Mouse (Mus musculus) T-helper 17 cell (primary cell): ENCODE results near the gene Nelfb.

Source experiments
- in situ Hi-C, 2 experiments: fragments of 300-600 bp; cut with MboI, MseI; formaldehyde crosslinking; loops; 1 replicate in 1 of 2; 2 replicates in 1 of 2; pipeline ENCODE4 v1.15.1; 2025; ENCODE audit warnings: high pct_unique_total_duplicates in 2 of 2

The Nelfb gene

DNA sequence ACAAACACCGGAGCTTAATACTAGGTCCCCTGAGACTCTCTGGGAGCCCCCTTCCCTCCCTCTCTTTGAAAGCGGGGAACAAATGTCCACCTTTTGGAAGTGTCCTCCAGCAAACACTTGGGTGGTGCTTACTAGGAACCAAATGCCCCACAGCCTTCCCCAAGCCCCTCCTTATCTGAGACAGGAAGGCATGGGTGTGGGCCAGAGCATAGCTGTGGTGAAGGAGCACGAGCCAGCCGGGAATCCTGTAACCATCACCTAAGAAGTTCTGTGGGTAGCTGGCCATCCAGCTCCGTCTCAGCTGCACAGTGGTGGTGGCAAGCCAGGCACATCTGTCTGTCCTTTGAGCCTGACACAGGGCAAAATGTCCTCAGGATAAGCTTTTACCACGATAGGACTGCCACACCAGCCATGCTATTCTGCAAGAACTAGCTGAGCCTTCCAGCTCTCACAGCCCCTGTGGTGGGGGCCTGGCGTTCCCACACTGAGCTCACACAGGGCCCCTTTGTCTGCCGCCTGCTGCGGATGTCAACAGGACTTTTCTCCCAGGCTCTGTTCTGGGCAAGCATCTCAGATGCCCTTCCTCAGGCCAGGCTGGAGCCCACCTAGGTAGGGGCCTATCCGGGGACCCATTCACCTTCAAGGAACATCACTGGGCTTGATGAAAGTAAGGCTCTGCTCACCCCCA lies 32.9 kb downstream of the Nelfb start:
- in situ Hi-C loops: no loop called here

DNA sequence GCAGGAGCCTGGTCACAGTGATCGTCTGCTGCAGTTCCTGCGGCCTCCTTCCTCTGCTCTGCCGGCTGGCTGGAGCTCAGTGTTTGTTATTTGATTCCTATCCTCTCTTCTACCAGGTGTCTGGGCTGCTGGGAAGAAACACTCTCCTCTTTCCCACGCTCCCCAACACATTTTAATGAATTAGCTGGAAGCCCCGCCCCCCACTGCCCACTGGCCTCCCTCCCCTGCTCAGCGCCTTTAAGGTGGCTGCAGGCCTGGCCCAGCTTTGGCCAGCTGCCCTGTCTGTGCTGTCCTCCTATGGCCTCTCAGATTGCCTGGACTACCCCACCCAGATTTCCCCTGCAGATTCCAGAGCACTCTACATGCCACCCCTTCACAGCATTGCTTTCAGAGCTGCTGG lies 33.6 kb downstream of the Nelfb start:
- in situ Hi-C loops: no loop called here

DNA sequence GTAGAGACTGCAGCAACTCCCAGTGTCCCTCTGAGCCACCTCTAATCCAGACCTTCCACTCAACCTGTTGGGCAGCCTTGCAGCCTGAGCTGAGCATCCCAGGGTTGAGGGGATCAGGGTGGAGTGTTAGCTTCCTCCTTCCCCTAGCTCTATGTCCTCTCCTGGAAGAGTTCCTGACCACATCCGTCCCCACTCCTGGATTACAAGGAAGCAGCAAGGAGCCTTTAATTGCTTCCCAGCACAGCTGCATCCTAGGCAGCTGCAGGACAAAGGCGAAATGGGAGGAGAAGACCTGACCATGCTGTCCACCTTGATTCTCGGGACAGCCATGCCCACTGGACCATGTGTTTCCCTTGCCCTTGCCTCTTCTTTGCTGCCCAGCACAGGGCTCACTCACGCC lies 34.2 kb downstream of the Nelfb start:
- in situ Hi-C loops: no loop called here

DNA sequence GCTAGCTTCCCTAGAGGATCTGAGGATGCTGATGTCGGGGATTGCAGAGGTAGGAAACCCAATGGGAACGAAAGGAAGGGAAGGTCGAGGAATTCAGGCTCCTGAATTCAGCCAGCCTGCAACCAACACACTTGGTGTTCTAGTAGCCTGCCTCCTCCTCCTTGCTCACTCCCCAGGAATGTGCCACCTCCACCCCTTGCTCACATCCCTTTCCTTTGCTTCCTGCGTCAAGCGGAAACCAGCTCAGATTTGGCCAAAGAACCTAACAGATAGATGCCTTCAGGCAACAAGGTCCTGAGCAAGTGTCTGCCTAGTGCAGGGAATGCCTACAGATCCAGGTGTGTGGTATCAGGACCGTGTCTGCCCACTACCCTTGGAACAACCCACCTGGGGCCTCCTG lies 34.7 kb downstream of the Nelfb start:
- in situ Hi-C loops: no loop called here

DNA sequence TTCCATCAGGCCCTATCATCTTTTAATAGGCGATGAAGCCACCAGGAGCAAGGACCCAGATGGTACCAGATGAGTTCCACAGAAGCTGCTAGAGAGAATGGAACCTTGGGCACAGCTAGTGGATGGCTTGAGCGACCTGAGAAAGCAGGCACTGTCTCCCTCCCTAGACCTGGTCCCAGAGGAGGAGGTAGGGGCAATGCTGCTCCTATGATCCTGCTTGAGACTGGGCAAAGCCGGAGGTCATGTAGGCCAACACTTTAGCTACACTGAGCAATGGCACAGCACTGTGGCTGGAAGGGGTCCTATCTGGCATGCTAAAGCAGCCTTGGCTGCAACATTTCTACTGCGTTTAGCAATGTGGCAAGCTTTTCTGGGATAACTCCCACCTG lies 35.6 kb downstream of the Nelfb start:
- in situ Hi-C loops: no loop called here

DNA sequence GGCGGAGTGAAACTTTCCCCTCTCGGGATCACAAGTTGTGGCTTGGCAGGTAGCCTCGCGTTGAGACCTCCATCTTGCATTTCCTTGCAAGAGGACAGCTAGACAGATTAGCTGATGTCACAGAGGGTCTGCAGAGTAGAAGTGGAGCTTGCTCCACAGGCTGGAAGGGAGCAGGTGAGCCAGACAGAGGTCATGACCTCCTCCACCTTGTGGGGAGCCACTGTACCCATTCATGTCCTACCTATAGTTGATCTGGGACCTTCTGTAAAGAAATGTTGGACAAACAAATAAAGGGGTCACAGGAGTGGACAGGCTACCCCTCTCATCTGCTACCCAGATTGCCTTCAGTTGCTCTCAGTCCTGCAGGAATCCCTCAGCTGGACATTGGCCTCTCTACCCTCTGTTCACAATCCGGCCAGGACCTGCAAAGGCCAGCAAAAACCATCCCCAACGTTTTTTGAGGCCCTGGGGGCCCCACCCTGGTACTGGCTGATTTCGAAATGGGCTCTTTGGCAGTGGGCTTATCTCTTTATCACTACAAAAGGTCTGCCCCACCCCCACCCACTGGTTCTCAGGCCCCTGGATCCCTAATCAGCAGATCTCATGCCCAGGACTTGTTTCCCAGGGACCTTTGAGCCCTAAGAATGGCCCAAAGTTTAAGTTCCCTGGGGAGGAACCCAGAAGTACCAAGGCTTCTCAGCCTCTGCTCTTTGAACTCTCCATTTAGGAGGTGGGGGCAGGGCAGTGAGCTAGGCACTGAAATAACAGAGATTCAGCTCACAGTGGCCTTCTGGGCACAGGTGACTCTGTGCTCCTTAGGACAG lies 36.2 kb downstream of the Nelfb start:
- in situ Hi-C loops: no loop called here

DNA sequence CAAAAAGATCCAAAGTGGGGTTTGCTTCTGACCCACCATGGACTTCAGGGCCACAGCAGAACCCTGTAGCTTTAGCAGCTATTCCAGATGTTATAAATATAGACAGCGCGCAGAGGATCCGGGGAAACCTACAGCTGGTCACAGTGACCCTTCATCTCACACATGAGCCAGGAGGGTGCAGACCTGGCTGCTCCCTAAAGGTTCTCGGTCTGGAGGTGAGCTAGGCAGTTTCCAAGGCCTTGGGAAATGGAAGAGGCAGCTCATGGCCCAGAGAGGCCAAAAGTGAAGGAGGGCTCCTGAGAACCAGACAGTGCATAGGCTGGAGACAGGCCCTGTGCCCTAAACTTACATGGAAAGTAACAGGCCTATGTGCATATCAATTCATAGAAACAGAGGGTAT lies 37.5 kb downstream of the Nelfb start:
- in situ Hi-C loops: no loop called here

DNA sequence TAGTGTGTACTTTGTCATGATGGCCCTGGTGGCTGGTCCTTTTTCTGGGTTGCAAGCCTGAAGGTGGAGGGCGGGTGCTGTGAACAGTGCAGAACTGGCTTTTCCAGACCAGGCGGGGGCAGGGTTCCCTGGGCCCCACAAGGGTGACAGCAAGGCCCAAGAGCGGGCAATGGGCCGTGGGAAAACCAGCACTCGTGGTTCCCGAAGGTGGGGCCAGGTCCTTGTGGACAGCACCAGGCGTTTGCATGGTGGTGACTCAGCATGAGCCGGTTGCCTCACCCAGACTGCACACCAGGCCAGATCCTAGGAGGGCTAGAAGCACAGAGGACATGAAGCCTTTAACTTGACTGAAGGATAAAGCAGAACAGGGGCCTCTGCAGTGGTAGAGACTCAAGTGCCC lies 38.7 kb downstream of the Nelfb start:
- in situ Hi-C loops: no loop called here

DNA sequence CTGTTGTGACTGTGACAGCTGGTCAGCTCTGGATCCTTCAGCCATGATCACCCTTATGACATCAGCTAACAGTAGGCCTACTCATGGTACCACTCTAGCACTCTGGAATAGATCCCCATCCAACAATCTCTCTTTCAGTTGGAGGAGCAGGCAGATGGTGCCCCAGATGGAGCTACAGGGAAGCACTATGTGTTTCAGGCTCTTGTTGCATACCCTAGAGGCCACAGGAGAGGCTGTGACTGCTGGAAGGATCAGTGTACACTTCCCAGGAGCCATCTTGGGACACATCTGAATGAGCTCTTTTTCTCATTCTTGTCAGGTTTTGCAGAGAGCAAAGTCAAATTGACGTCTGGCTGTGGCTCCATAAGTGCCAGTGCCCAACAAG lies 39.5 kb downstream of the Nelfb start:
- in situ Hi-C loops: no loop called here

DNA sequence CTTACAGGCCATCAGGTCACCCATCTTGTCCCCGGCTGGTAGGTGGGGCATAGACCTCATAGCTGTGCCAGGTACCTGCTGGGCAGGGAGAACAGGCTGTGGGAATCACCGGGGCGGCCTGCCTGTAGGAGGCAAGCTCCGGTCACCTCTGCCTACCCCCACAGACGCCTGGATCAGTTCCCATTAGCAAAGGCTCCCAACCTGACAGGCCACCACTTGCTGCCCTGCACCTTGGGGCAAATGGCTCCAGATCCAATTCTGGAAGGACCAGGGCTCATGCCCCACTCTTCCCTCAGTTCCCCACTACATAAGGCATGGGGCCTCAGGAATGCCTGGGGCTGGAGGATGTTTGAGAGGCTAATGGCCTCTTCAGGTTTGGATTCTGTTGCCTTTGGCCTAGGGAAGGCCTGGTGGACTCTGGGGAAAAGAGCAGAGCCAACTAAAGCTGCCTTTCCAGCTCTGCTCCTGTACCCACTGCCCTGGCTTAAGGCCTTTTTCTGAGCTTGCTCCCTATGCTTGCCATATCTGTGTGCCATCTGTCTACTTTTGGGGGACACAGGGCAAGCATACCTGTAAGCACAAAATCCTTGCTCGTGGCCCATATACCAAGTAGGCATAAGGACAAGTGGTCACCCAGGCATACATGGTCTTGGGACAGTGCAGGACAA lies 40.1 kb downstream of the Nelfb start:
- in situ Hi-C loops: no loop called here

DNA sequence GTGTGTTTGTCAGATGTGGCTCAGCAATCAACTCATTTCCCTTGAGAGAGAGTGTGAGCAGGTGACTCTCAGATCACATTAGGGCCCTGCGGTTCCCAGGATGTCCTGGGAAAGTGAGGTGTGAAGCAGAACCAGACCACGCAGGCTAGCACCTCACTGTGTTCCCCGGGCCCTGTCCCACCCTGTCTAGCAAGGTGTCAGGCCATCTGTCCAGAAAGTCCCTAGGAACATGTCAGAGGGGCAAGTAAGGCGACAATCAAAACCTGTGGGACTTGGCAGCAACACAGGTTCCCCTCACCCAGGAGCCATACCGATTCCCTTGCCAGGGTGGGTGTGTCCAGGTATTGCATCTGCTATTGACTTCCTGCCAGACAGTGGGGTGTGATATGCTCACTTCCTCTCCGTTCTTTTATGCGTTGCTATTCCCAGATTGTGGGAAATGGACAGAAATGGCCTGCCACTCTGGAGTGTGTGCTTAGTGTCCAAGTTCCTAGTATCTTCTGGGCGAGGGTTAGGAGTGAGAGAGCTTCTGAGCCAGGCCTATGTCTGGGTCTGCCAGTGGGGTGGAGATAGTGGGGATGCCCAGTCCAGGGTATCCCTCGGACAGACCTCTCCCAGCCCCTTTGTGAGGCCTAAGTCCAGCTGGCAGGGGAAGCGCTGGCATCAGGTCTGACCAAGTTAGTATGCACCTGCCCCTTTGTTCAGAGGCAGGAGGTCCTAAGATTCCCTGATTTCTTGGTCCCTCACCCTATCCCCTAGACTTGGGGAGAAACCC lies 40.8 kb downstream of the Nelfb start:
- in situ Hi-C loops: no loop called here

DNA sequence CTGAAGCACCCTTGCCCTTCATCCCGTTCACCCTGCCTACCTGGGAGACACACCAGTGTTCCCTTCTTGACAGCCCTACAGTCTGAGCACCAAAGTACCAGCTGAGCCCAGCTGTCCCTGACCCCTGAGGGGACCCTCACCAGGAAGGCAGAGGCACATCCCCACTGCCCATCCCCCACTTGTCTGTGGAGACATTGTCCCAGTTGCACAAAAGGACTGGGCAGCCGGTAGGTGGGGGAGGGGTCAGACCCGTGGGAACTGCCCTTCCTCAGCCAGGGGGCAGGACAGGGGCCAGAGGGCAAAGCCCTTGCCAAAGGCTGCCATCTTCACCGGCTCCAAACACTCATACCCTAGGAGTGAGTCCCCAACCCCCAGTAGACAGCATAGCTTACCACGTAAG lies 41.5 kb downstream of the Nelfb start:
- in situ Hi-C loops: no loop called here

DNA sequence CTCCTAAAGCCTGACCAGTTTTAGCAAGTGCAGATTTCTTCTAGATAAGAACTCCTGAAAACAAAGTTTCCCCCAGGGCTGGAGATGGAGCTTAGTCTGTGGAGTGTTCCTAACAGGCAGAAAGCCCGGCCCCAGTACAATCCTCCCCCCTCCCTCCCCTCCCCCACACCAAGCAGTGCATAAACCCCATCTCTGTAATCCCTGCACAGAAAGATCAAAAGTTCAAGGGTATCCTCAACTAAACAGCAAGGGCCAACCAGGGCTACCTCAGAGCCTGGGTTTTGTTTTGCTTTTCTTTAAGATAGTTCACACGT lies 42.7 kb downstream of the Nelfb start:
- in situ Hi-C loops: no loop called here

DNA sequence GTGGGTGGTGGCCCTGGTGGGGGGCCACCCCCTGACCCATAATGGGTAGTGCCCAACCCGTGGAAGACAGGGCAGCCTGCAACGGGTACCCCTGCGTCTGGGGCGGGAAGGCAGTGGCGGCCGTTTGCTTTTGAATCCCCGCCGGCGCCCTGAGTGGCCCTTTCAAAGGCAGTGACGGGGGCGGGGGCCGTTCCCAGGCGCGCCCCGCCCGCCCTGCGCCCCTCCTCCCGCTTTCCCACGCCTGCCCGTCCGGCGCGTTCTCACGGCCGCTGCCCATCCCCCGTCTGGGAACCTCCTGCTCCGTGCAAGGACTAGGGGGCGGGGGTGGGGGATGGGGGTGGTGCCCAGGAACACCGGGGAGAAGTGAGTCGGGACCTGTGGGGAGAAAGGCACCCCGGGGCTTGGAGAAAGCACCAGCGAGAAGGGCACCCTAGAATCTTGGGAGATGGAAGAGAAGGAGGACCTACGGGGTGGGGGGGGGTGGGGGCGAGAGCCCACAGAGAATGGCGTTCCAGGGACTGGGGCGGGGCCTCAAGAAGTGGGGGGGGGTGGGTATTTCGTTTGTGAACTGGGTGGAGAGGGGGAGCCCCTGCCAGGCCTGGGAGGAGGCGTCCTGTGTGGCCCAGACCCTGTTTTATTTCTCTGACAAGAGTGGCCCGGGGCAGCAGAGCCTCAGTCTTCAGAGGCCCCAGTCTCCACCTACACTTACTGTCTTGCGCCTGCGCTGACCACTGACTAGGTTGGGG lies 43.2 kb downstream of the Nelfb start:
- in situ Hi-C loops: no loop called here

DNA sequence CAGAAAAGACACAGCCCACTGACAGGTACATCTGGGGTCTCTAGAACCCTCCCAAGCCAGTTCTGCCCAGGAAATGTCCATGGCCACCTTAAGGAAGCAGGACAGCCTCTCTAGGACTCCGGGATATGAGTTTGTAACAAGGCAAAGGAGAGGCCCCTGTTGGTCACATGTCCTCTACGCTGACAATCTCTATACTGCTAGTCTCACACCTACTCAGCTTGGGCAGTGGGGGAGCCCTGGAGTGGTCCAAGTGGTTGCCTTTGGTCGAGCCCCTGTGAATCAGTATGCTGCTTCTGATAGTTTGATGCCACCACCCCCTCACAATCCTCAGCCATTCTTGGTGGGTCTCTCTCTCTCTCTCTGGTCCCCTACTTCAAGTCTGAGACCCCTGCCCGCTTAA lies 43.8 kb downstream of the Nelfb start:
- in situ Hi-C loops: no loop called here

DNA sequence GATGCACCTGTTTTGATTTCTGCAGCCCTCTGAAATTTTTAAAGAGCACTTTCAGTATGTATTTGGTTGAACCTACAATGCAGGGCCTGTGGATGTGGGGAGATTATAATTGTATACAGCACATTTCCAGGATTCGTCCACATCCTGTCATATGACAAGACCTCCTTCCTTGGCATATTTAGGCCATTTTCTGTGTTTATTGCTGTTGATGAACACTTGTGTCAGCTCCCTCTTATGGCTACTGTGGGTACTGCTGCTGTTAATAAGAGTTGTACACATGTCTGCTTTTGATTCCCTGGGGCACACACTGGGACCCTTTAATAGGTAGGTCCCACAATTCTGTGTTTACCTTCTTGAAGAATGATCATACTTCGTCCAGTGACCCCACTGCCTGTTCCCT lies 53.6 kb downstream of the Nelfb start:
- in situ Hi-C loops: loop anchor here in 1 of 2 experiments (10.0 kb wide), 1 partner anchor 1403 kb away; no protein-coding TSS in a partner anchor

DNA sequence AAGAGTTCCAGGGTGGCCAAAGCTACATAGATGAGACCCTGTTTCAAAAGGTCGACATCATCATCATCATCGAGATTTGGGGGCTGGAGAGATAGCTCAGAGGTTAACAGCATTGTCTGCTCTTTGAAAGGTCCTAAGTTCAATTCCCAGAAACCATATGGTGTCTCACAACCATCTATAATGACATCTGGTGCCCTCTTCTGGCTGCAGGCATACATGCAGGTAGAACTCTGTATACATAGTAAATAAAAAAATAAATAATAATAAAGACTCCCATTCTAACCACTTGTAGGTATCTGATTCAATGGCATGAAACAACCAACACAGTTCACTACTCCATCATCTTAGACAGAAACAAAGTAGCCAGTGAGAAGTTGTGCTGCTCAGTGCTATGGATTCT lies 54.3 kb downstream of the Nelfb start:
- in situ Hi-C loops: loop anchor here in 1 of 2 experiments (10.0 kb wide), 1 partner anchor 1402 kb away; no protein-coding TSS in a partner anchor

DNA sequence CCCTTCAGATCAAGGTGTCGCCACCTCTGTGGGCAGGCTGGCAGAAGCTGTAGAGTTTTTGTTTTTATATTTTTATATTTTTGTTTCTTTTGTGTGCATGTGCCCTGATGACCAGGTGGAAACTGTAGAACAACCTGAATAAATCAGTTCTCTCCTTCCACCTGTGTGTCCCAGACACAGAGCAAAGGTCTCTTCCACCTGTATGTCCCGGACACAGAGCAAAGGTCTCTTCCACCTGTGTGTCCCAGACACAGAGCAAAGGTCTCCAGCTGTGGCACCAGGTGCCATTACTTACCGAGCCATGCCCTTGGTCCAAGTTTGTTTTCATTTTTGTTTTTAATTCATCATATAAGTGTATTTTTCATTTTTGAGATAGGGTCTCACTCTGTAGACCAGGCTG lies 55.1 kb downstream of the Nelfb start:
- in situ Hi-C loops: loop anchor here in 1 of 2 experiments (10.0 kb wide), 1 partner anchor 1401 kb away; no protein-coding TSS in a partner anchor

DNA sequence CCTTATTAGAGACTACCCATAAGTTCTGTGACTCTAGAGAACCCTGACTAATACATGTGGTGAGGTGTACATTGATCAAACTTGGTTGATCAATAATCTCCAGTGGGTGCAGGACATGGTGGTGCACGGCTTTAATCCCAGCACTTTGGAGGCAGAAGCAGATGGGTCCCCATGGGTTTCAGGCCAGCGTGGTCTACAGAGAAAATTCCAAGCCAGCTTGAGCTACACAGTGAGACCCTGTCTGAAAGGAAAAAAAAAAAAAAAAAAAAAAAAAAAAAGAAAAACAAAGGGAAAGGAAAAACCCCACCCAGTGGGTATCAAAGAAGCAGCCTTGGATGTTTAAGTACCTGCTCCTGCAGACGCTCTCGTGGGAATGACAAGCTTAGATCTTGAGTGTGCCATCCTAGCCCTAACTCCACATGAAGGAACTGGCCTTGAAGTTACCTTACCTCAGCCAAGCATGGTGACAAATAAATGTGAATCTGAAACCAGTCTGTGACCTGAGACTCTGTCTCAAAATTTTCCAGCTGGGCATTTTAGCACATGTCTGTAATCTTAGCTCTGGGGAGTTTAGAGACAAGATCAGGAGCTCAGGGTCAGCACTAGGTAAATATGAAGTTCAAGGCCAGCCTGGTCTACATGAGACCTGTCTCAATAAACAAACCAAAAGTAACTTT lies 59.9 kb downstream of the Nelfb start:
- in situ Hi-C loops: loop anchor here in 1 of 2 experiments (10.0 kb wide), 1 partner anchor 1397 kb away; no protein-coding TSS in a partner anchor
